Mouse (Mus musculus) G1E-ER4 (cell line): ENCODE results near the gene Parp16. TPM values are rescaled to one million over a fixed set of nuclear protein-coding genes. Genes with fewer than 3 reads are reported as not detected.

Experiments used
- GATA1 ChIP-seq: IDR thresholded peaks from one replicate; pipeline ENCODE4 v1.8.0; 2012; ENCODE audit warnings: low read length, inconsistent platforms
- polyA plus RNA-seq: library from polyadenylated mRNA; stranded (reverse); fragments of >175 nt; gene quantifications from 2 replicates; pipeline ENCODE4 v1.2.3, GENCODE M21; 2012

Parp16 gene
- 10.1 and 14.4 TPM in 2 replicates for polyA plus RNA-seq

GRCm38 (mm10) chr9:65195053-65195452 is at the start of gene Parp16:
Gene Parp16, plus strand, starts transcription at chr9:65195353.
- TF ChIP-seq GATA1, result no peak

GRCm38 (mm10) chr9:65146001-65146400 is 49.2 kb upstream of the Parp16 start:
- no peak for TF ChIP-seq GATA1

DNA sequence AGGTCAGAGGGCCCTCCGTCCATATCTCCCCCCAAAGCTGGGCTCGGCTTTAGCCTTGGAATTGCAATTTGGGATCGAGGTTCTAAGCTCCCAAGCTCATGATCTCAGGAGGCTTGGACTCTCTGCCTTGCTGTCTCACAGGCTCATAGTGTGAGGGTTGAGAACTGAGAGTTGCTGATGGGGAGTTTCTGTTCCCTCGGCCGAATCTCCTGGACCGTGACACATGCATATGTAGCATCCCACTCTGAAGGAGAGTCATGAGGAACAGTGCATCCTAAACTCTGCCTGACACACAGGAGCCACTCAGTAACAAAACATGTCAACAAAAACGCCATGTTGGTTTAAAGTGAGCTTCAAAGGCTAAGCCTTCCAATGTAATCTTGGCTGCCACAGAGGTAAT is 46.6 kb upstream of the Parp16 start:
- no peak for TF ChIP-seq GATA1

GRCm38 (mm10) chr9:65152711-65153330 is 42.3 kb upstream of the Parp16 start:
- TF ChIP-seq GATA1, result no peak

DNA sequence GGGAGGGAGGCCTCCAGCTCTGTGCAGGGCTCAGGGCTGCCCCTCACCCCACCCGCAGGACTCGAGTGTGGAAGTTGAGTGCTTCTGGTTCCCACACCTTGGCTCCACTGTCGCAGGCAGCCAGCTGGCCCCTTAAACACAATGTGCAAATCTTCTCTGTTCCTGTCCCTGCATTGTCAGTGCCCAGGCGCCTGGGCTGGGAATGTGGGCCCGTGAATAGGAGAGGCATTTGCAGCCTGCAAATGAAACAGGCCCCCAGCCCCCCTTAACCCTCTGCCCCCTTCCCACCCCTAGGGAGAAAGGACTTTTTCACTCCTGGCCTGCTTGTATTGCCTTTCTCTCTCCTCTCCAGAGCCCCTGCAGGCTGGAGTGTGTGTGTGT is 41.8 kb upstream of the Parp16 start:
- TF ChIP-seq GATA1, result no peak

- no peak for TF ChIP-seq GATA1
Measured at GRCm38 (mm10) chr9:65154692-65155455, 40.3 kb upstream of the Parp16 start.

DNA sequence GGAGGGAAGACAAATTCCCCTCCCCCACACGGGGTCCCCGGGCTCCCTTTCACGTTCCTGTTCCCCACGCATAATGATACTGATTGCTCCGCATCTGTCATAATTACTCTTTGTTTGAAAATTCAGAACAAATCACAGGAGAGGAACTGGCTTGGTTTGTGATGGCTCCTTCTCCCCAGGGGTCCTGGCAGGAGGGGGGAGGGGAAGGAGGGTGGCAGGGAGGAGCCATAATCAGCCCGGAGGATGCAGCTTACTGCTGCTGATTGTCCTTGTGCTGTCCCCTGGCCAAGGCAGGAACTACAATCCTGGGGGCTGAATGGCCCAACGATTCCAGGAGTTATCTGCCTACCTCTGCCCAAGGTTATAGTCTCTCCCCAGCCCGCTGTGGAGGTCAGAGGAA is 38.5 kb upstream of the Parp16 start:
- TF ChIP-seq GATA1, result no peak

DNA sequence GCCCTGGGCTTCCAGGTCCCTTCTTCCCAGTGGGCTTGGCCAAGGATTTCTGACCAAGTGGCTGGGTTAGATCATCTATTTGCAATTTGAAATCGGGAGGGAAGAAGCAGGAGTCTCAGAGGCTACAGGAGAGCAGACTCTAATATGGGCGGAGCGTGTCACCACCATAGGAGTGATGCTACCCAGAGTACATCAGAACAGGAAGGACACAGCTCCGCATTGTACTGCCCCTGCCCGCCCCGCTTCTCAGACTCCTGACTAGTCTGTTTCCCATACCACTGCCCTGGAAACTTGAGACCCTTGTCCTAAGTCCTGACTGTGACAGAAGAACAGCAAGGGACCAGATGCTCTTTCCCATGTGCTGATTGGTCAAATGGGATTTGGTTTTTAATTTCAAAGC is 37.5 kb upstream of the Parp16 start:
- no peak for TF ChIP-seq GATA1

DNA sequence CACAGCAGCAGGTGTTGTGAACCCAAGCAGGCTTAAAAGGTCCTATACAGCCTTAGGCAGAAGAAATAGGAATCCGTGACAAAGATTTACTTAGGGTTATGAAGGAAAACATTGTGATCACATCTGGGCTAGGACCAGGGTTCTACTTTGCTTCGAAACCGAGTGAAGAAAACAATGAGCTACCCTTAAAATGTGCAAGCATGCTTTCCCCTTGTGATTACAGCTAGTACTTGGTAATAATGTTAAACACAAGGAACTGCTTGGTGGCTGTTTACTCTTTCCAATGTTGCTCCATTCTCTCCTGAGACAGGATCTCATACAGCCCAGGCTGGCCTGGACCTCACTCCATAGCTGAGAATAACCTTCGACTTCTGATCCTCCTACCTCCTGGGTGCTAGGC is 34.0 kb upstream of the Parp16 start:
- TF ChIP-seq GATA1, result no peak

DNA sequence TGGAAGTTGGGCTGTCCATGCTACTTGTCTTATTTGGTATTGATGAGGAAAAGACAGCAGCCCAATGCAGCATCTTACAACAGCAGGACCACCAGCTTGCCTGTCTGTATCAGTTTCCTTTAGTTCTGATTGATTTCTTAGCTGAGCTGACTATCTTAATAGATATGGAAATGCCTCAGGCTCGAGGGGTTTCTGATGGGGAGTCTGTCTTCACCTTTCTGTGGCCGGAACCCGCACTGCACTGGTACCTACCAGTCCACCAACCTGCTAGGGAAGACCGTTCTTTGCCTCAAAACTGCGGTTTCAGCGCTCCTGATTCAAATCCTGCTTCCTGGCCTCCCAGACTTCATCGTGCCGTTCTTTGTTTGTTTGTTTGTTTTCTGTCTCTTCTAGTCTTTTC is 33.3 kb upstream of the Parp16 start:
- no peak for TF ChIP-seq GATA1

DNA sequence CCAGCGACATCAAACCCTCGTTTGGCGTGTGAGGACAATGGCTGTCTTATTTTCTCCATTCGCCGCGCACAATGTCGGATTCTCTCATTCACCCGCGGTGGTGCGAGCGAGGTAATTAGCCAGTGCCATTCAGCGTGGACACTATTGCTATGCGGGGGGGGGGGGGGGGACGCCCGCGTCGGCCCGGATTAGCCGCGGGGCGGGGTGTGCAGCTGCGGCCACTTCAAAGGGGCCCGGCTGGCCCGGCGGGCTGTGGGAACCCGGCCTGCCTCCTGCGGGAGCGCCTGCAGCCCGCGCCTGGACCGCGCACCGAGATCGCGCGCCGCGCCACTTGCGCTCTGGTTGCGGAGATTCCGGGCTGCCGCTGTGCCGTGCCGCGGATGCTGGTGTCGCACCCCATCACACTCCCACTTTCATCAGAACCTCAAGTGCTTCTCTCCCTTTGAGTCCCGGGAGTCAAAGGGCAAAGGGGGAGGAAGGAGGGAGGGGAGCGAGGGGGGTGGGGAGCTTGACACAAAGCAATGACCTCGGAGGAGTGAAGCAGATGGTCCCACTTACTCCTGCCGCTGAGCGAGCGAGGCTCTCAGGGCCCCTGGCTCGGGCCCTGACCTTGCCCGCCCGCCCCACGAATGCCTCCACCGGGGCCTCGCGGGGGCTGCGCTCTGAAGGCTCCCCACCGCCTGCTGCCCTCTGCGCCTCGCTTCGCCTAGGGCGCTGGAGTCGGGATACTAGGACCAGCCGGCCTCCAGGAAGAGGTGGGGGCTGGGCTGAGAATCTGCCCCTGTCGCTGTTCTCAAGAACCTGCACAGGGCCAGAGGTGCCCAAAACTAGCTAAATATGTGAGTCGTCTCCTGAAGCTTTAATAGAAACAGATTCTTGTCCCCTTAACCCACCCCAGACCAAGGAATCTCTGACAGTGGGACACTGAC is 32.2 kb upstream of the Parp16 start:
- no peak for TF ChIP-seq GATA1

DNA sequence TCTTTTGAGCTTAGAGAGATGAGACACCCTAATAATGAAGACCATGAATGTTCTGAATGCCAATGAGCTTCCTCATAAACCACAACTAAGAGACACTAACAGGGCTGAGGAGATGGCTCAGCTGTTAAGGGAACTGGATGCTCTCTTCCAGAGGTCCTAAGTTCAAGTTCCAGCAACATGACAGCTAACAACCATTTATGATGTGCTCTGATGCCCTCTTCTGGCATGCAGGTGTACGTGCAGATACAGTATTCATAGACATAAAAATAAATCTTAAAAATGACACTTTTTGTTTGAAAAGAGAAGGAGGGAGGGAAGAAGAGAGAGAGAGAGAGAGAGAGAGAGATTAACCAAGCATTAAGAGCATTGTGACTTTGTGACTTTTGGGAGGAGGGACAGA is 30.3 kb upstream of the Parp16 start:
- TF ChIP-seq GATA1, result no peak

GRCm38 (mm10) chr9:65166386-65166785 is 28.8 kb upstream of the Parp16 start:
- TF ChIP-seq GATA1, result no peak

DNA sequence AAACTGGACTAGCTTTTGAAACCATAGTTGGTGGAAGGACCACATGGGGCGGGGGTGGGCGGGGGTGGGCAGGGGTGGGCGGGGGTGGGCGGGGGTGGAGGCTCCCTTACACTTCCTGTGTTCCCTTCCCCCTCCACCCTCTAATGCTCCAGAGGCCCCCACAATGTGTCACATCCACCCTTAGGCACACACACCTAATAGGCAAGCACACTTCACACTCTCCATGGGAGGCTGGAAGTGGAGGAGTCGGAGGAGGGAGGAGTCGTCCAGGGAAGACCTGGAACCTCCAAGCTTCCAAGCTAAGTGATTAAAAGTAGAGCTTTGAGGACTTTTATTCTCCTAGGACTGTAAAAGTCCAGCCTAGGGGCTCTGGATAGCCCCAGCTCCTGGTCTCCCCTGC is 26.6 kb upstream of the Parp16 start:
- no peak for TF ChIP-seq GATA1

- no peak for TF ChIP-seq GATA1
Measured at GRCm38 (mm10) chr9:65168952-65169351, 26.2 kb upstream of the Parp16 start.

- TF ChIP-seq GATA1, result no peak
Measured at GRCm38 (mm10) chr9:65172654-65173053, 22.5 kb upstream of the Parp16 start.
